Mouse (Mus musculus) myocyte (in vitro differentiated cells): ENCODE results near the gene Fkbp5. TPM values are rescaled to one million over a fixed set of nuclear protein-coding genes. Genes with fewer than 3 reads are reported as not detected.
A peak's percentile ranks its signal among the peaks of the same experiment; 100 is the strongest.
"Not testable (repeated sequence)": the region's sequence is repeated elsewhere in the genome, so short reads cannot be mapped to it uniquely, and the experiment has no call there.

Experiments used
- H3K27me3 ChIP-seq: one replicate; pipeline ENCODE4 v1.6.1; 2011; ENCODE audit not compliant: control insufficient read depth, insufficient read depth, insufficient read length
- H3K36me3 ChIP-seq: one replicate; pipeline ENCODE4 v1.6.1; 2011; ENCODE audit not compliant: control insufficient read depth, insufficient read depth
- H3K4me2 ChIP-seq: one replicate; pipeline ENCODE4 v1.6.1; 2011; ENCODE audit warnings: low read depth, control low read depth
- H3K4me3 ChIP-seq: one replicate; pipeline ENCODE4 v1.5.1; 2011; ENCODE audit warnings: mild to moderate bottlenecking, control low read depth, moderate library complexity
- H3K79me2 ChIP-seq: one replicate; pipeline ENCODE4 v1.6.1; 2011; ENCODE audit not compliant: control insufficient read depth, insufficient read depth
- H3ac ChIP-seq: one replicate; pipeline ENCODE4 v1.6.1; 2011; ENCODE audit not compliant: control insufficient read depth, insufficient read length
- CEBPB ChIP-seq: IDR thresholded peaks from 2 replicates; pipeline ENCODE4 v1.6.1; 2011; ENCODE audit warnings: mild to moderate bottlenecking, moderate library complexity; ENCODE audit not compliant: poor library complexity, insufficient read depth, severe bottlenecking
- E2F4 ChIP-seq: IDR thresholded peaks from one replicate; pipeline ENCODE4 v1.6.1; 2011; ENCODE audit warnings: mild to moderate bottlenecking, control low read depth, moderate library complexity; ENCODE audit not compliant: insufficient read depth
- MAX ChIP-seq: IDR thresholded peaks from one replicate; pipeline ENCODE4 v1.6.1; 2011; ENCODE audit warnings: low read depth, mild to moderate bottlenecking, control low read depth
- MYOD1 ChIP-seq, 3 experiments: IDR thresholded peaks; one replicate each; pipeline ENCODE4 v1.6.1; 2011; ENCODE audit warnings: control low read depth in 2 of 3, low read depth in 2 of 3, mild to moderate bottlenecking in 2 of 3, moderate library complexity in 1 of 3; ENCODE audit not compliant: insufficient read length in 2 of 3, control insufficient read depth in 1 of 3
- MYOG ChIP-seq, 3 experiments: IDR thresholded peaks; one replicate each; pipeline ENCODE4 v1.6.1; 2011; ENCODE audit warnings: control low read depth in 2 of 3, low read depth in 2 of 3, mild to moderate bottlenecking in 2 of 3; ENCODE audit not compliant: insufficient read length in 2 of 3, control insufficient read depth in 1 of 3, insufficient read depth in 1 of 3
- POLR2A ChIP-seq: IDR thresholded peaks from one replicate; pipeline ENCODE4 v1.6.1; 2011; ENCODE audit warnings: low read depth, mild to moderate bottlenecking, control low read depth, moderate library complexity; ENCODE audit not compliant: insufficient read length
- POLR2AphosphoS2 ChIP-seq: IDR thresholded peaks from one replicate; pipeline ENCODE4 v1.6.1; 2011; ENCODE audit warnings: low read depth, control low read depth; ENCODE audit not compliant: insufficient read length
- REST ChIP-seq: IDR thresholded peaks from one replicate; pipeline ENCODE4 v1.6.1; 2011; ENCODE audit warnings: mild to moderate bottlenecking, control low read depth, moderate library complexity; ENCODE audit not compliant: insufficient read depth, insufficient read length
- SRF ChIP-seq: IDR thresholded peaks from one replicate; pipeline ENCODE4 v1.6.1; 2011; ENCODE audit warnings: low read depth; ENCODE audit not compliant: control insufficient read depth, insufficient read length
- TCF12 ChIP-seq: IDR thresholded peaks from one replicate; pipeline ENCODE4 v1.6.1; 2011; ENCODE audit warnings: mild to moderate bottlenecking, control low read depth; ENCODE audit not compliant: poor library complexity, insufficient read depth, severe bottlenecking
- TCF3 ChIP-seq: IDR thresholded peaks from one replicate; pipeline ENCODE4 v1.6.1; 2011; ENCODE audit warnings: low read depth, control low read depth; ENCODE audit not compliant: insufficient read length
- USF1 ChIP-seq: IDR thresholded peaks from one replicate; pipeline ENCODE4 v1.6.1; 2011; ENCODE audit warnings: low read depth, mild to moderate bottlenecking, control low read depth, moderate library complexity
- polyA plus RNA-seq: library from polyadenylated mRNA; unstranded; fragments of >200 nt; fragmentation: generic; extraction: Trizol; gene quantifications from one replicate; pipeline ENCODE4 v1.2.1, GENCODE M21; 2012; ENCODE audit warnings: missing spikeins

Gene Fkbp5
- polyA plus RNA-seq, 1 experiment, result 11.6 TPM

DNA sequence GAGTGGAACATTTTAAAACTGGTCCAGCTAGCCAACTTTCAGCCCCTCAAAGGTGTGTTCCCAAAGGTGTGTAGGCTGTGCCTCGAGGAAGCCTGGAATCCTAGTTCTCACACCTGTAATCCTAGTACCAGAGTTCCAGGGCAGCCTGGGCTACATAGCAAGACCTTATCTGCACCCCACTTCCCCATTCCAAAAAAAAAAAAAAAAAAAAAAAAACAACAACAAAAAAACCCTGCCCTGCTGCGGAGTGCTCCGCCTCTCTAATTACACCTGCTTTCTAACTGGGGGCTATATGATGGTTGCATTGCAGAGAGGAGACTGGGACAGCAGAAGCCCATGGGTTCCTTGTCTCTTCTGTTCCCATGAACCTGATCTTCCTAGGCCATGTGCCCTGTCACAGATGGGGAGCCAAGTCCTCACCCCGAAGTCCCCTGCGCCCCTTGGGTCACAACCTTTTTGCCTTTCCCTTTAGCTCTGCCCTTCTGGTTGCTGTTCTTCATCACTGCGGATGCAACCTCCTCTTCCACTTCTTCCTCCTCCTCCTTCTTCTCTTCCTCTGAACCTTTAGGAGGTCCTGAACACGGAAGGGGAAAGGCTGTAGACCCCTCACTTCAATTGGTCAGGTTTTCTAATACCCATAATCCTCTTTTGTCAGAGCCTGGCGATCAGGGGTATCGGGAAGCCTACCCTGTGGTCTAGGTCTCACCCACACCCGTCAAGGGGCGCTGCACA lies 155.2 kb downstream of the Fkbp5 start:
- H3K79me2 ChIP-seq, result no peaks in the 10 kb centered on the region
- no peak for TF ChIP-seq TCF3
- no peak overlapping the region for H3ac ChIP-seq
- H3K27me3 ChIP-seq, result peaks cover 7% of the 10 kb centered on the region
- no peak overlapping the region for H3K4me2 ChIP-seq
- H3K4me3 ChIP-seq, result no peak overlapping the region
- no peaks in the 10 kb centered on the region for H3K36me3 ChIP-seq

DNA sequence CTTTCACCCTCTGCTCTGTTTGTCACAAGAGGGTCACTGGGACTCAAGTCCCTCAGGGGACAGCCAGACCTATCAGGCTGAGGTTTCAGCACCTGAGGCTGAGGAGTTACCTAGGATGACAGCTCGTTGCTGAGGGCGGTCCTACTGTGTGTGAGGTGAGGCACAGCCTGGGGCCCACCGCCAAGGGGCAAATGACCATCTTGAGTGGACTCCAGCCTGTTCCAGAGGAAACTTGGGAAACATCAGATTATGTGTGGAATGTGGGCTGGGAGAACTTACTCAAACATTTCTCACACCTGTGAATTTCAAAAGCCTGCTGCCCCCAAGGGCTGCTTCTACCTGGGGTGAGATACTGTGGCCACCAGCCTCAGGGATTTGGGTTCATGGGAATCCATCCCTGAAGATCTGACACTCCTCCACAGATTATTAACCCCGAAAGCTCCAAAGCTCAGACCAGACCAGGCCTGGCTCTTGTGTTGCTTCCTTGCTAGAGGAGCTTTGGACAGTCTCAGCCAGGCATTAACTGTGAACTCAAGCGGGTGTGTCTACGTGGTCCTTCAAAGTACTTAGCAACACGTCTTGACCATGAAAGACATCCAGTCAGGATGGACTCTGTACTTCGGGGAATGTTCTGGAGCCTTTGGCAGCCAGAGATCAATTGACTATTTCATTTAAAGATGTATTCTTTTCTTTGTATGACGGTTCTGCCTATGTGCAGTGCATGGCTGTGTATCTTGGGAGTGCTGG lies 156.6 kb downstream of the Fkbp5 start:
- peaks cover 7% of the 10 kb centered on the region for H3K27me3 ChIP-seq
- no peak overlapping the region for H3K4me3 ChIP-seq
- no peak overlapping the region for H3ac ChIP-seq
- no peak for TF ChIP-seq MYOD1 (IDR thresholded peaks at IDR 0.05; ENCODE audit: control insufficient read depth in 1 of 3, insufficient read length in 2 of 3, low read depth in 2 of 3)
- TF ChIP-seq E2F4, result no peak
- no peak for TF ChIP-seq TCF12
- TF ChIP-seq TCF3, result no peak
- no peak for TF ChIP-seq MYOG (IDR thresholded peaks at IDR 0.05; ENCODE audit: control insufficient read depth in 1 of 3, insufficient read depth in 1 of 3, insufficient read length in 2 of 3, low read depth in 2 of 3)
- no peak for TF ChIP-seq REST
- TF ChIP-seq USF1, result no peak
- no peaks in the 10 kb centered on the region for H3K36me3 ChIP-seq
- H3K4me2 ChIP-seq, result no peak overlapping the region
- H3K79me2 ChIP-seq, result no peaks in the 10 kb centered on the region

DNA sequence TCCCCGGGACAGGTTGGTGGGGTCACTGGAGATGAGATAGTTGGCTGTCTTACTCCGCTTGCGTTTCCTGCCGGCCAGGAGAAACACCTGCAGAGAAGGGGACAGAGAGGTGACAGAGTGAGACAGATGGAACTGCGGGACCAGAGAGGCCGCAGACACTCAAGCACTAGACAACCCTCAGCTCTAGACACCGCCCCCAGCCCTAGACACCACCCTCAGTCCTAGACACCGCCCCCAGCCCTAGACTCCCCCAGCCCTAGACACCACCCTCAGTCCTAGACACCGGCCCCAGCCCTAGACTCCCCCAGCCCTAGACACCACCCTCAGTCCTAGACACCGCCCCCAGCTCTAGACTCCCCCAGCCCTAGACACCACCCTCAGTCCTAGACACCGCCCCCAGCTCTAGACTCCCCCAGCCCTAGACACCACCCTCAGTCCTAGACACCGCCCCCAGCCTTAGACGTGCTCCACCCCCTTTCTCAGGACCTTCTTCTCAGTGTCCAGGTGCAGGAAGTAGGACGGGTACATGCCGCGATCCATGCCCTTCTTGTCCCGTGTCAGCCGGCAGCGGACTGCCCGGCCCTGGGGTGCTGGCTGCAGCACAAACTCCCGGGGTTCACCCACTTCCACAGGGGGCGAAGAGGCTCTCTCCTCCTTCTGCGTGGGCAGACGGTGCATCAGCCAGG lies 158.6 kb downstream of the Fkbp5 start:
- H3K27me3 ChIP-seq, H3K4me3 ChIP-seq, H3K4me2 ChIP-seq, H3ac ChIP-seq, H3K36me3 ChIP-seq, H3K79me2 ChIP-seq: not testable (repeated sequence)

DNA sequence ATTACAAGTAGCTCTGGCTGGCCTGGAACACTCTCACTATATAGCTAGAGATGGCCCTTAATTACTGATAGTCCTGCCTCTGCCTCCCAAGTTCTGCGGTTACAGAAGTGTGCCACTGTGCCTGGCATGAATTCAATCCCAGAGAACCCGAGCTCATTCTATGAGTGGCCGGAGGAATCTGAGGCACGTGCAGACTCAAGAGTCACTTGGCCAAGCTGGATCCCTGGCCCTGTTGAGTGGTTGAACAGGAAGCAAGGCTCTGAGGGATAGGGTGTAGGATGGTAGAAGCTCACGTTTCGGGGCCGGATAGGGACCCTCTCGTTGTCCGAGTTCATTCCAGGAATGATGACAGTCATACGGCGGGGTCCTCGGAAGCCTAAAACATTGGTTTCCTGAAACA lies 161.5 kb downstream of the Fkbp5 start:
- TF ChIP-seq TCF12 (no peak), SRF (no peak), USF1 (no peak), CEBPB (no peak), E2F4 (no peak), TCF3 (no peak), MYOG (IDR thresholded peaks at IDR 0.05; ENCODE audit: control insufficient read depth in 1 of 3, insufficient read depth in 1 of 3, insufficient read length in 2 of 3, low read depth in 2 of 3) (no peak)
- Histone ChIP-seq H3K36me3 (no peaks in the 10 kb centered on the region), H3K27me3 (no peaks in the 10 kb centered on the region), H3ac (no peak overlapping the region), H3K4me2 (no peak overlapping the region), H3K79me2 (no peaks in the 10 kb centered on the region), H3K4me3 (no peak overlapping the region)

- Histone ChIP-seq H3K79me2 (peaks cover 29% of the 10 kb centered on the region), H3K36me3 (no peaks in the 10 kb centered on the region), H3K4me3 (peak overlapping the region; percentile 73), H3K27me3 (no peaks in the 10 kb centered on the region), H3ac (no peak overlapping the region), H3K4me2 (no peak overlapping the region)
- TF ChIP-seq POLR2AphosphoS2 (no peak), REST (no peak), SRF (no peak), TCF12 (no peak), E2F4 (no peak), POLR2A (no peak), MAX (no peak), MYOG (IDR thresholded peaks at IDR 0.05; ENCODE audit: control insufficient read depth in 1 of 3, insufficient read depth in 1 of 3, insufficient read length in 2 of 3, low read depth in 2 of 3) (no peak)
These were observed 165.3 kb downstream of the Fkbp5 start for GRCm38 (mm10) chr17:28352018-28352417.
